Mouse (Mus musculus) lung, adult 18-20 months (tissue): Measurements from ENCODE around the gene C2cd2.

ENCODE experiments used
- DNase-seq, 2 experiments: peaks; one replicate each; pipeline ENCODE4 v3.0.0; 2022; ENCODE audit warnings: mixed read lengths in 2 of 2

Gene C2cd2

GRCm38 (mm10) chr16:97941844-97942243 is 20.6 kb downstream of the C2cd2 start:
- no peak for DNase-seq

GRCm38 (mm10) chr16:97940471-97940973 is 21.9 kb downstream of the C2cd2 start:
- DNase-seq = no peak

GRCm38 (mm10) chr16:97935815-97936214 is 26.6 kb downstream of the C2cd2 start:
- DNase-seq = no peak

- DNase-seq = peak; percentile 31 to 32
Measured at GRCm38 (mm10) chr16:97930231-97930630, 32.2 kb downstream of the C2cd2 start.

- peak in 1 of 2 experiments; percentile 28 for DNase-seq
Measured at GRCm38 (mm10) chr16:97929520-97929919, 32.9 kb downstream of the C2cd2 start.

- DNase-seq = no peak
Measured at GRCm38 (mm10) chr16:97927331-97927938, 35.0 kb downstream of the C2cd2 start.

GRCm38 (mm10) chr16:97926381-97926780 is 36.0 kb downstream of the C2cd2 start:
- no peak for DNase-seq

GRCm38 (mm10) chr16:97925760-97926159 is 36.6 kb downstream of the C2cd2 start:
- DNase-seq = no peak

GRCm38 (mm10) chr16:97923700-97924099 is 38.7 kb downstream of the C2cd2 start:
- DNase-seq = peak in 1 of 2 experiments; percentile 22

GRCm38 (mm10) chr16:97922779-97923126 is 39.6 kb downstream of the C2cd2 start:
- DNase-seq = no peak

- DNase-seq = peak; percentile 89 to 90
Measured at GRCm38 (mm10) chr16:97921961-97922778, 40.2 kb downstream of the C2cd2 start.

- DNase-seq = no peak
Measured at GRCm38 (mm10) chr16:97920621-97921020, 41.8 kb downstream of the C2cd2 start.

- DNase-seq = no peak
Measured at GRCm38 (mm10) chr16:97919793-97920192, 42.6 kb downstream of the C2cd2 start.

GRCm38 (mm10) chr16:97912873-97913272 is 49.5 kb downstream of the C2cd2 start:
- DNase-seq = no peak

GRCm38 (mm10) chr16:97909356-97909755 is 53.0 kb downstream of the C2cd2 start:
- no peak for DNase-seq

GRCm38 (mm10) chr16:97907496-97907895 is 54.9 kb downstream of the C2cd2 start:
- no peak for DNase-seq

- no peak for DNase-seq
Measured at GRCm38 (mm10) chr16:97906337-97906736, 56.1 kb downstream of the C2cd2 start.

- no peak for DNase-seq
Measured at GRCm38 (mm10) chr16:97905449-97905991, 56.9 kb downstream of the C2cd2 start.

- DNase-seq = no peak
Measured at GRCm38 (mm10) chr16:97904035-97904434, 58.4 kb downstream of the C2cd2 start.

- peak; percentile 74 to 79 for DNase-seq
Measured at GRCm38 (mm10) chr16:97897346-97898024, 64.9 kb downstream of the C2cd2 start.

GRCm38 (mm10) chr16:97887762-97888161 is 74.6 kb downstream of the C2cd2 start:
- no peak for DNase-seq

- DNase-seq = no peak
Measured at GRCm38 (mm10) chr16:97883696-97884095, 78.7 kb downstream of the C2cd2 start.

GRCm38 (mm10) chr16:97882891-97883290 is 79.5 kb downstream of the C2cd2 start:
- DNase-seq = no peak
